Mouse (Mus musculus) regulatory T cell (primary cell): ENCODE measurements around the gene Grm2.
"Not testable (repeated sequence)": the region's sequence is repeated elsewhere in the genome, so short reads cannot be mapped to it uniquely, and the experiment has no call there.

ENCODE experiments used
- in situ Hi-C: fragments of 300-600 bp; cut with MboI, MseI; formaldehyde crosslinking; loops from one replicate; pipeline ENCODE4 v1.15.1; 2025; ENCODE audit warnings: high pct_unique_total_duplicates

Gene Grm2

DNA sequence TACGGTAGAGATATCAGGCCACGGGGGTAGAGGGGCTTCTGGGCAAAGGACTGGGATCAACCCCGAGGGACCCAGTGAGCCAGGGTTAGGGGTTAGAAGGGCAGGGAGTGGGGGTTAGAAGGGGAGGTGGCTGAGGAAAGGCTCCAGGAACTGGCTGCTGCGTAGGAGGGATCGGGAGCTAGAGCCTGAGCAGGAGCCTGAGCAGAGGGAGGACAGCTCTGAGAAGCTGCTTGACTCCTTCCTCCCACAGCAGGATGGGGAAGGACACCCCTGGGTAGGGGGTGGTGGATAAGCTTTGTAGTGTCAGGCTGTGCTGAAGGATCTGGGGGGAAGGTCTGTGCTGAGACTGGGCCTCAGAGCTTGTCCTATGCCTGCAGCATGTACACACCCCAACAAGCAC, 938 bp upstream of the Grm2 start:
- in situ Hi-C loops: no loop called here

DNA sequence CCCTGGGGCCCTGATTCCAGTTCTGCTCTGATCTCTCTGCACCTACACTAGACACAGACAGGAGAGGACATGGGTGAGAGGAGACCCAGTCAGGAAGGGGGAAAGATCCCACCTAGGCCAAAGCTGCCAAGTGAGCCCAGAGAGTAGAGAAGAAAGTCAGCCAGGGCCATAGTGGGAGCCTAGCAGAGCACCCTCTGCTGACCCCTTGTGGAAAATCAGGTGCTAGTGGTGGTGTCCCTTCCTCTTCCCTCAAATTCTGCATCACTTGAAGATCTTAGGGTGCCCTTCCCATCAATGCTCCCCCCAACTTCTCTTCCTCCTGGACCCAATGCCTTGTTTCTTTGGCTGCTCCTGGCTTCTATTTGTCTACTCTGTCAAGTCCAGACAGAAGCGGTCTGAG, 3.2 kb downstream of the Grm2 start:
- in situ Hi-C loops: loop anchor here (5.0 kb wide), 1 partner anchor 55 kb away; no protein-coding TSS in a partner anchor

DNA sequence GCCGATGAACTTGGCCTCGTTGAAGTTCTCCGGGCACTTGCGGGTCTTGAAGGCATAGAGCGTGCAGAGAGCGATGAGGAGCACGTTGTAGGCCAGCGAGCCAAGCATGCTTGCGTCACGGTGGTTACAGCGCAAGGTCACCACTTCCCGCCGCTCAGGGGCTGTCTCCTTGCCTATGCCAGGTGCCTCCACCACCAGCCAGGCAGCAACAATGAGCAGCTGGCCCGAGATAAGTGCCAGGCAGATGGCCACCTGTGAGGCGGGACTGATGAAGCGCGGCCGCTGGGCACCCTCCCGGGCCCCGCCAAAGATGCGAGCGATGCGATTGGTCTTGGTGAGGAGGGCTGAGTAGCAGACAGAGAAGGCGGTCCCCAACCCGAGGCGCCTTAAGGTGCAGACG, 8.7 kb downstream of the Grm2 start:
- in situ Hi-C loops: no loop called here

GRCm38 (mm10) chr9:106645684-106646271, 10.1 kb downstream of the Grm2 start:
- in situ Hi-C loops: no loop called here

GRCm38 (mm10) chr9:106643787-106644186, 12.1 kb downstream of the Grm2 start:
- in situ Hi-C loops: no loop called here

DNA sequence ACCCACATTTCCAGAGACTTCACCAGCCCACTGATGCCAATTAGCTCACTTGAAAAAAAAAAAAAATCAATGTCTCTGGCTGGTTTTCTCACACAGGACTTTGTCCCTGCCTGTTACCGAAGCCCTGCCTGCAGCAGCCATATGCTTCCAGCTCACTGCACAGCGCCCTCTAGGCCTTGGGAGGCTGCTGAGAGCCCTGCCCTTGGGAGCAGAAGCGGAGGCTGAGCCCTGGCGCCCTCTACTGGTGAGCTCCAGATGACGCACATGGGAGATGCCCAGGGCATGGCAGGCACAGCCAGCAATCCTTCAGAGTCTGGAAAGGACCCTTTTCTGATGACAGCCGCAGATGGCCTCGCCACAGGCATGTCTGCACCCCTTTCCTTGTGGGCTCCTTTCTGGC, 12.8 kb downstream of the Grm2 start:
- in situ Hi-C loops: no loop called here

GRCm38 (mm10) chr9:106641346-106641745, 14.5 kb downstream of the Grm2 start:
- in situ Hi-C loops: no loop called here

GRCm38 (mm10) chr9:106638154-106638553, 17.7 kb downstream of the Grm2 start:
- in situ Hi-C loops: no loop called here

GRCm38 (mm10) chr9:106632185-106632584, 23.7 kb downstream of the Grm2 start:
- in situ Hi-C loops: no loop called here

- in situ Hi-C loops: not testable (repeated sequence)
Measured at GRCm38 (mm10) chr9:106627796-106628195, 28.1 kb downstream of the Grm2 start.

- in situ Hi-C loops: no loop called here
Measured at GRCm38 (mm10) chr9:106626282-106626681, 29.6 kb downstream of the Grm2 start, which contains the start of gene Iqcf6. TSS of gene Iqcf6 (plus strand) at chr9:106626582.

DNA sequence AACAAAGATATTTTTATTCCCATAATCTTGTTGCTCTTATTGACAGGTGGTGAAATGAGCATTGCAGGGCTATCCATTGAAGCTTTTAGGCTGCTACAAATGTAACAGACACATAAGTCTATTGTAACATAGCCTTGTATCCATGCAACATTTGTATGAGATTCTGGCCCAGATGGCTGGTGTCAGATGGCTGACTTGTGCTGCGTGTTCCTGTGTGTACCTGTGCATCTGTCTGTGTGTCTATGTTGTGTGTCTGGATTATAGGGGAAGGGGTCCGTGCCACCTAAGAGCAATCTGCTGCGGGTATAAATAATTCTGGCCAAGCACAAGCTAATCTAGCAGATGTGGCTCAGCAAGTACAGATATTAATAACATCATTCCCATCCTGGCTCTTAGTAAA, 38.4 kb downstream of the Grm2 start:
- in situ Hi-C loops: no loop called here

GRCm38 (mm10) chr9:106616306-106616705, 39.6 kb downstream of the Grm2 start:
- in situ Hi-C loops: no loop called here

GRCm38 (mm10) chr9:106614616-106615015, 41.3 kb downstream of the Grm2 start:
- in situ Hi-C loops: no loop called here

GRCm38 (mm10) chr9:106613951-106614350, 41.9 kb downstream of the Grm2 start:
- in situ Hi-C loops: no loop called here

GRCm38 (mm10) chr9:106610727-106611126, 45.2 kb downstream of the Grm2 start:
- in situ Hi-C loops: no loop called here

DNA sequence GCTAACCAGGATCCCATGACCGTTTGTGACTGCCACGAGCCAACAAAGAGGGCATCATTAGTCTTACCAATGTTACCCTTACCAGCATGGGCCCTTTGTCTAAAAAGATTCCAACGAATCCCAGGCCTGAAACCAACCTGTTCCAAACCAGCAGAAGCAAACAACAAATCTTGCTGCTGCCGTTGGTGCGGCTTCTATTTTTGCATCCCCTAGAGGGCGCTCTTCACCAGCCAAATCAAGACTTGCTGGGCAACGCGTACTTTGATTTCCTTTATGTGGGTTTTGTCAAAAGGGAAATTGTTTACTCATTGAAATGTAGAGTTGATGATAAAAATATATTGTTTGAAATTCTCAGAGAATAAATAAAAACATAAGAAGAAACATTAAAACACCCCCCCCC, 55.3 kb downstream of the Grm2 start:
- in situ Hi-C loops: no loop called here

DNA sequence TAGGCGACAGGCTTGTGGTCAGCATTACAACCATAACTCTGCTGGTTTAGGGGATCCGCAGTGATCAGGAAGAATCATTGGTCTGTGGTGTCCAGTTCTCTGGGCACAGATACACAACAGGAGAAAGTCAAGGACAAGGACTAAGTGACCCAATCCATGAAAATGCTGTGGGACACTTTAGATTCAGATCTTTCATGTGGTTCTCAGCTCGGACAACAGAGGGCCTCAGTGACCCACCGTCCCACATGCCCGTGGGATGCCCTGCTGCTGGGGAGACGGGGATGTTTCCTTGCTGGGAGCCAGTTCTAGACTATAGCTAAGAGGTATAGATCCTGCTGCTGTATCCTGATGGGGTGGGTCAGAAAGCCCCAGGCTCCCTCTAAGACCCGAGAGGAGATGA, 57.4 kb downstream of the Grm2 start:
- in situ Hi-C loops: loop anchor here (5.0 kb wide), 1 partner anchor 54 kb away; no protein-coding TSS in a partner anchor

DNA sequence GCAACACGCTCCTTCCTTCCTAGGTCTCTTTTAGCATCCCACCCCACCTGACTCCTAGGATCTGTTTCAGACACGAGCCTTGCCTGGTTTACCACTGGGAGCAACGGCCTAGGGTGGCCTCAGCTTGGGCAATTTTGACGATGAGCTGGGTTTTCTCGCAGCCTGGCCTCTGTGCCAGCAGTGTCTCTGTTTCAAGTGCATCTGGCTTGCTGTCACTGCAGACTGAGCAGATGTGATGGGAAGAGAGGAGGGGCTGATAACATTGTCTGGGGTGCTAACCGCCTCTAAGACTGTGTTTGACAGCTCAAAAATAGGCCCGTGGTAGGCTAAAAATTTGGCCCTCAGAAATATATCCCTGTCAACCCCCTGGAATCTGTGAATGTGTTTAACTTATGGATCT, 60.0 kb downstream of the Grm2 start:
- in situ Hi-C loops: loop anchor here (5.0 kb wide), 1 partner anchor 56 kb away; no protein-coding TSS in a partner anchor

GRCm38 (mm10) chr9:106595402-106595801, 60.5 kb downstream of the Grm2 start:
- in situ Hi-C loops: loop anchor here (5.0 kb wide), 1 partner anchor 57 kb away; no protein-coding TSS in a partner anchor
